In genomic region chr16:91463836-91464400, GRCm38 (mm10) we compare ENCODE assay signal across 8 mouse cellular contexts. TPM values are rescaled to one million over a fixed set of nuclear protein-coding genes. Genes with fewer than 3 reads are reported as not detected.
DNase-seq lines count a peak whose midpoint lies in the region; ATAC-seq and TF ChIP-seq lines count a peak whose summit lies in the region.

No protein-coding gene starts in this region.

- no peak for TF ChIP-seq EP300 in heart, postnatal 0 days (IDR thresholded peaks at IDR 0.05; ENCODE audit: low read depth)

- peak overlapping the region; percentile 54 for H3K9ac ChIP-seq in heart, postnatal 0 days (replicated peaks; ENCODE audit: low read depth, low read length)
- peak overlapping the region; percentile 70 for H3K9ac ChIP-seq in hindbrain, embryonic 12.5 days
- peak overlapping the region; percentile 53 for H3K9ac ChIP-seq in midbrain, embryonic 11.5 days (ENCODE audit: low read length)

- intact Hi-C loops in heart, postnatal 10 days (cut with DNase I) = no loop called here

- H3K4me1 ChIP-seq in heart, postnatal 0 days (ENCODE audit: control insufficient read depth, insufficient read depth) = peaks cover 19% of the 10 kb centered on the region
- peaks cover 7% of the 10 kb centered on the region for H3K4me1 ChIP-seq in bone marrow, adult 2 months (ENCODE audit: control insufficient read depth, insufficient read depth, low read length)
- peaks cover 18% of the 10 kb centered on the region for H3K4me1 ChIP-seq in hindbrain, embryonic 12.5 days
- H3K4me1 ChIP-seq in midbrain, embryonic 11.5 days (ENCODE audit: control insufficient read depth, insufficient read depth, low read length) = peaks cover 13% of the 10 kb centered on the region

- DNase-seq in heart, postnatal 0 days (ENCODE audit: low spot score) = no peak
- no peak for DNase-seq in heart, postnatal 10 days
- no peak for DNase-seq in midbrain, embryonic 11.5 days (ENCODE audit: low spot score, missing footprints)
- no peak for DNase-seq in embryo, embryonic 10.5 days (ENCODE audit: low spot score)
- no peak for DNase-seq in right cerebral cortex, postnatal 36 days (ENCODE audit: low spot score in 2 of 2)
- DNase-seq in embryo, embryonic 11 days = no peak

- TF ChIP-seq POLR2A in bone marrow, adult 2 months (IDR thresholded peaks at IDR 0.05; ENCODE audit: borderline replicate concordance, control insufficient read depth, low read depth, low read length) = no peak

- H3K9me3 ChIP-seq in heart, postnatal 0 days (replicated peaks; ENCODE audit: control insufficient read depth, low read length) = no peaks in the 10 kb centered on the region
- H3K9me3 ChIP-seq in hindbrain, embryonic 12.5 days (replicated peaks) = no peaks in the 10 kb centered on the region
- H3K9me3 ChIP-seq in midbrain, embryonic 11.5 days (ENCODE audit: control insufficient read depth, low read length) = no peaks in the 10 kb centered on the region

- 86% methylated on average over 4 of the region's 4 CpGs for WGBS in heart, postnatal 0 days
- WGBS in bone marrow, adult 2 months = 56% methylated on average over 4 of the region's 4 CpGs
- 83% methylated on average over 4 of the region's 4 CpGs for WGBS in hindbrain, embryonic 12.5 days
- WGBS in midbrain, embryonic 11.5 days = 91% methylated on average over 4 of the region's 4 CpGs

- peak overlapping the region; percentile 87 for H3K27ac ChIP-seq in heart, postnatal 0 days (ENCODE audit: low read depth)
- peak overlapping the region; percentile 19; the same call in 1 of the 2 replicates for H3K27ac ChIP-seq in bone marrow, adult 2 months (ENCODE audit: control insufficient read depth, insufficient read depth, low read depth, low read length, poor library complexity)
- H3K27ac ChIP-seq in hindbrain, embryonic 12.5 days = 0 out of 2 replicates have a peak overlapping the region, but pooled peaks have one; percentile 88
- no peak overlapping the region for H3K27ac ChIP-seq in midbrain, embryonic 11.5 days (ENCODE audit: low read depth, low read length)

- no peaks in the 10 kb centered on the region for H3K27me3 ChIP-seq in heart, postnatal 0 days (ENCODE audit: control insufficient read depth, insufficient read depth, low read length)
- no peaks in the 10 kb centered on the region for H3K27me3 ChIP-seq in hindbrain, embryonic 12.5 days
- H3K27me3 ChIP-seq in midbrain, embryonic 11.5 days (ENCODE audit: control insufficient read depth, insufficient read depth, low read length) = no peaks in the 10 kb centered on the region

- no peaks in the 10 kb centered on the region for H3K36me3 ChIP-seq in heart, postnatal 0 days (replicated peaks; ENCODE audit: control insufficient read depth, insufficient read depth, low read length)
- H3K36me3 ChIP-seq in hindbrain, embryonic 12.5 days = no peaks in the 10 kb centered on the region
- no peaks in the 10 kb centered on the region for H3K36me3 ChIP-seq in midbrain, embryonic 11.5 days (ENCODE audit: control insufficient read depth, insufficient read depth, low read length)

- ATAC-seq in heart, postnatal 0 days (ENCODE audit: insufficient read depth, low read depth) = no peak
- no peak for ATAC-seq in hindbrain, embryonic 12.5 days (ENCODE audit: low FRiP score)
- no peak for ATAC-seq in midbrain, embryonic 11.5 days (ENCODE audit: low FRiP score)

- peak overlapping the region; percentile 87 for H3K4me2 ChIP-seq in heart, postnatal 0 days (ENCODE audit: low read depth, low read length)
- peak overlapping the region; percentile 86 for H3K4me2 ChIP-seq in hindbrain, embryonic 12.5 days (replicated peaks)
- H3K4me2 ChIP-seq in midbrain, embryonic 11.5 days = peak overlapping the region; percentile 77

- H3K4me3 ChIP-seq in heart, postnatal 0 days (ENCODE audit: low read depth, low read length) = peak overlapping the region; percentile 56
- H3K4me3 ChIP-seq in bone marrow, adult 2 months (replicated peaks; ENCODE audit: control insufficient read depth, low read depth, low read length) = peak overlapping the region; percentile 73
- peak overlapping the region; percentile 57 for H3K4me3 ChIP-seq in hindbrain, embryonic 12.5 days
- H3K4me3 ChIP-seq in midbrain, embryonic 11.5 days (ENCODE audit: low read depth, low read length) = peak overlapping the region; percentile 49

- no peak for TF ChIP-seq CTCF in heart, postnatal 0 days (IDR thresholded peaks at IDR 0.05; ENCODE audit: low read depth)
- TF ChIP-seq CTCF in bone marrow, adult 2 months (IDR thresholded peaks at IDR 0.05; ENCODE audit: control insufficient read depth, insufficient read depth, low read length) = no peak

RNA-seq across cellular contexts. Expression of gene Ifnar1, which starts 21.1 kb away (rescaled TPM):
- total RNA-seq in heart, postnatal 0 days (2014; rRNA removed; ENCODE audit: low replicate concordance) = 32.6 and 42.6 TPM in 2 replicates
- polyA plus RNA-seq in heart, postnatal 0 days (2015; fragmentation: Nextera tagmentation; extraction: Ambion mirVana) = 23.7 and 24.0 TPM in 2 replicates
- 10 to 100 TPM; 46.6 to 58.9 TPM for total RNA-seq in heart, postnatal 10 days (2021)
- 10.3 and 15.9 TPM in 2 replicates for polyA plus RNA-seq in bone marrow, adult 2 months (2011; ENCODE audit: insufficient read depth, insufficient read length, low replicate concordance, missing spikeins)
- 60.7 and 65.4 TPM in 2 replicates for polyA plus RNA-seq in hindbrain, embryonic 12.5 days (2016; fragmentation: Nextera tagmentation; extraction: Ambion mirVana)
- 49.9 and 53.8 TPM in 2 replicates for polyA plus RNA-seq in midbrain, embryonic 11.5 days (2014; fragmentation: Nextera tagmentation; extraction: Ambion mirVana)

RNA-seq across cellular contexts. Expression of gene Il10rb, which starts 58.0 kb away (rescaled TPM):
- total RNA-seq in heart, postnatal 0 days (2014; rRNA removed; ENCODE audit: low replicate concordance) = 44.4 and 63.3 TPM in 2 replicates
- polyA plus RNA-seq in heart, postnatal 0 days (2015; fragmentation: Nextera tagmentation; extraction: Ambion mirVana) = 89.0 and 99.4 TPM in 2 replicates
- total RNA-seq in heart, postnatal 10 days (2021) = 100 to 1,000 TPM in 1 of 2 experiments, 10 to 100 TPM in 1; 82.7 to 101 TPM
- polyA plus RNA-seq in bone marrow, adult 2 months (2011; ENCODE audit: insufficient read depth, insufficient read length, low replicate concordance, missing spikeins) = 24.1 and 25.9 TPM in 2 replicates
- polyA plus RNA-seq in hindbrain, embryonic 12.5 days (2016; fragmentation: Nextera tagmentation; extraction: Ambion mirVana) = 8.5 and 10.1 TPM in 2 replicates
- polyA plus RNA-seq in midbrain, embryonic 11.5 days (2014; fragmentation: Nextera tagmentation; extraction: Ambion mirVana) = 8.1 and 8.5 TPM in 2 replicates
